Mouse (Mus musculus) liver, embryonic 14.5 days (tissue): ENCODE measurements at regions not wholly inside any gene's neighbourhood (a gene's known extent, or its start where the extent isn't known, plus 50 kb on each side); places are given as distances from the start of the nearest gene placed in this dataset.

Source experiments
- ATAC-seq: fragments of 200-750 bp; cut with Nextera tagmentation; 2 replicates; pipeline ENCODE4 v1.8.0; 2017; ENCODE audit warnings: moderate number of reproducible peaks, mild to moderate bottlenecking, moderate library complexity; ENCODE audit not compliant: insufficient read depth
- DNase-seq, 3 experiments: peaks; one replicate each; pipeline ENCODE4 v3.0.0-alpha.2; 2012 to 2013; ENCODE audit warnings: low read depth in 3 of 3, low spot score in 3 of 3
- H3K27ac ChIP-seq: fragments of 300-500 bp; sonication (generic); 2 replicates; pipeline ENCODE4 v1.5.1; 2014; ENCODE audit warnings: moderate library complexity, mild to moderate bottlenecking, control low read depth, inconsistent platforms
- H3K27me3 ChIP-seq: fragments of 300-500 bp; sonication (generic); 2 replicates; pipeline ENCODE4 v1.6.1; 2014; ENCODE audit warnings: mild to moderate bottlenecking, low read length, moderate library complexity; ENCODE audit not compliant: control insufficient read depth, insufficient read depth
- H3K36me3 ChIP-seq: fragments of 300-500 bp; sonication (generic); replicated peaks from 2 replicates; pipeline ENCODE4 v1.6.1; 2014; ENCODE audit warnings: low read depth; ENCODE audit not compliant: control insufficient read depth, insufficient read depth
- H3K4me1 ChIP-seq, 2 experiments: fragments of 200-500 bp in 1 of 2; fragments of 300-500 bp in 1 of 2; sonication (generic) in 1 of 2; replicated peaks; 2 replicates each; pipeline ENCODE4 v1.6.1; 2012 to 2014; ENCODE audit warnings: antibody characterized with exemption in 1 of 2, inconsistent platforms in 1 of 2, low read length in 1 of 2; ENCODE audit not compliant: control insufficient read depth in 2 of 2, insufficient read depth in 2 of 2
- H3K4me2 ChIP-seq: fragments of 300-500 bp; sonication (generic); 2 replicates; pipeline ENCODE4 v1.6.1; 2014; ENCODE audit warnings: low read depth, mild to moderate bottlenecking, control low read depth, moderate library complexity
- H3K4me3 ChIP-seq, 2 experiments: fragments of 200-500 bp in 1 of 2; fragments of 300-500 bp in 1 of 2; sonication (generic) in 1 of 2; 2 replicates each; pipeline ENCODE4 v1.5.1; 2012 to 2014; ENCODE audit warnings: low read depth in 2 of 2, low read length in 2 of 2, mild to moderate bottlenecking in 2 of 2, control low read depth in 1 of 2, inconsistent platforms in 1 of 2, moderate library complexity in 1 of 2; ENCODE audit not compliant: insufficient read depth in 1 of 2
- H3K9ac ChIP-seq: fragments of 300-500 bp; sonication (generic); replicated peaks from 2 replicates; pipeline ENCODE4 v1.6.1; 2014; ENCODE audit warnings: mild to moderate bottlenecking, control low read depth, moderate library complexity
- H3K9me3 ChIP-seq: fragments of 300-500 bp; sonication (generic); 2 replicates; pipeline ENCODE4 v1.6.1; 2016; ENCODE audit warnings: low read length, mixed read lengths; ENCODE audit not compliant: control insufficient read depth
- CTCF ChIP-seq: IDR thresholded peaks from 2 replicates; pipeline ENCODE4 v1.5.1; 2016; ENCODE audit warnings: antibody characterized with exemption, low read depth, control low read depth
- EP300 ChIP-seq: IDR thresholded peaks from 2 replicates; pipeline ENCODE4 v1.6.1; 2016; ENCODE audit warnings: antibody characterized with exemption, low read depth
- WGBS: fragments of 180-500 bp; shearing (Covaris S2); extraction: QIAGEN DNeasy Blood & Tissue Kit; methylation state at CpG from one replicate; pipeline ENCODE4 v1.1.7; 2014; ENCODE audit not compliant: insufficient replicate concordance; 5-methylcytosine and 5-hydroxymethylcytosine counted together

- TF ChIP-seq CTCF = no peak
- no peak for TF ChIP-seq EP300
- Histone ChIP-seq H3K9me3 (no peaks in the 10 kb centered on the region), H3K36me3 (no peaks in the 10 kb centered on the region), H3K27ac (no peak overlapping the region), H3K4me1 (no peaks in the 10 kb centered on the region), H3K9ac (no peak overlapping the region), H3K4me3 (no peak overlapping the region), H3K27me3 (no peaks in the 10 kb centered on the region), H3K4me2 (no peak overlapping the region)
- DNase-seq (no peak), ATAC-seq (no peak)
- 50% methylated on average over 3 of the region's 3 CpGs for WGBS
Measured at GRCm38 (mm10) chr11:38191437-38191836, 955.7 kb upstream of the Tenm2 start.

DNA sequence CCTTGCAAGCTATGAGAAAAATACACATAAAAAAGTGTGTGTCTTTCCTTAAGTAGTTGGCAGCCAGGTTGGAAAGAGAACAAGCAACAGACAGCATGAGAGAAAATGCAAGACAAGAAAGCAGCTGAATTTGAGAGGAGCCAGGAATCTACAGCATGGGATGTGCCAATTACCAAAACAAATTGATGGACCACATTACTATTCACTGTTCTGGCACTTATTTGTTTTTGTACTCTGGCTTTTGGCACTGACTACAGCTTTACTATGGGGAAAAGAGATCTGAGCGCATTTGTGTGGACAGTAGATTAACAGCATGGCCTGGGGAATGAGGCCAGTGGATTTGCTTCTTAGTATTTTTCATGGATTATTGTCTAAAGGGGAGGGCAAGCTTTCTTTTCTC lies 935.0 kb upstream of the Tenm2 start:
- WGBS = 55% methylated on average over 1 of the region's 1 CpGs
- no peak overlapping the region for H3K27ac ChIP-seq
- H3K27me3 ChIP-seq = no peaks in the 10 kb centered on the region
- no peak overlapping the region for H3K4me3 ChIP-seq
- TF ChIP-seq CTCF (no peak), EP300 (no peak)
- DNase-seq = no peak
- no peak overlapping the region for H3K4me2 ChIP-seq
- no peaks in the 10 kb centered on the region for H3K4me1 ChIP-seq
- ATAC-seq = no peak
- H3K9ac ChIP-seq = no peak overlapping the region
- no peaks in the 10 kb centered on the region for H3K9me3 ChIP-seq
- H3K36me3 ChIP-seq = no peaks in the 10 kb centered on the region

DNA sequence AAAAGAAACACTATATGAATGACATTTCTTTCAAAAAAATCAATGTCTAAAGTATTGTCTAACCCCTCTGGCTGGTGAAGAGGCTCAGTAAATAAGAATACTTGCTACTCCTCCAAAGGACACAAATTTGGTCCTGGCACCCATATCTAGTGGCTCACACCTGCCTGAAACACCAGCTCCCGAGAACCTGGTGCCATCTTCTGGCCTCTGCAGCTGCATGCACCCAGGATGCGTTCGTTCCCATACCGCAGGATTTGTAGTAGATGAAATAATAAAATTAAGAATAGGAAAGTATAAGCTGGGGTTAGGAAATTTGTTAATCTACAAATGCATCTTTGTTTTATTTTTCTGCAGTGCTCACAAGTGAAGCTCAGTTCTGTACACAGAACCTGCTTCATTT lies 922.5 kb upstream of the Tenm2 start:
- Histone ChIP-seq H3K9ac (no peak overlapping the region), H3K9me3 (no peaks in the 10 kb centered on the region; the same call in 1 of the 2 replicates), H3K4me1 (no peaks in the 10 kb centered on the region), H3K27ac (no peak overlapping the region), H3K36me3 (no peaks in the 10 kb centered on the region), H3K4me3 (no peak overlapping the region), H3K27me3 (no peaks in the 10 kb centered on the region), H3K4me2 (no peak overlapping the region)
- 73% methylated on average over 4 of the region's 4 CpGs for WGBS
- DNase-seq (no peak), ATAC-seq (no peak)
- TF ChIP-seq EP300 (no peak), CTCF (no peak)

- Histone ChIP-seq H3K9ac (no peak overlapping the region), H3K36me3 (no peaks in the 10 kb centered on the region), H3K4me3 (no peak overlapping the region), H3K4me2 (no peak overlapping the region), H3K27me3 (no peaks in the 10 kb centered on the region), H3K4me1 (no peaks in the 10 kb centered on the region), H3K9me3 (no peaks in the 10 kb centered on the region; the same call in 1 of the 2 replicates), H3K27ac (no peak overlapping the region)
- 69% methylated on average over 9 of the region's 9 CpGs for WGBS
- ATAC-seq (no peak), DNase-seq (no peak)
- TF ChIP-seq CTCF (no peak), EP300 (no peak)
Measured at GRCm38 (mm10) chr11:38156944-38157343, 921.2 kb upstream of the Tenm2 start.

- Histone ChIP-seq H3K4me2 (no peak overlapping the region), H3K27me3 (no peaks in the 10 kb centered on the region), H3K36me3 (no peaks in the 10 kb centered on the region), H3K9me3 (no peaks in the 10 kb centered on the region; the same call in 1 of the 2 replicates), H3K4me3 (no peak overlapping the region), H3K4me1 (no peaks in the 10 kb centered on the region), H3K27ac (no peak overlapping the region), H3K9ac (no peak overlapping the region)
- TF ChIP-seq CTCF = no peak
- TF ChIP-seq EP300 = no peak
- DNase-seq (no peak), ATAC-seq (no peak)
- 67% methylated on average over 2 of the region's 2 CpGs for WGBS
Measured at GRCm38 (mm10) chr11:38155706-38156105, 919.9 kb upstream of the Tenm2 start.

- Histone ChIP-seq H3K27ac (no peak overlapping the region), H3K9ac (no peak overlapping the region), H3K36me3 (no peaks in the 10 kb centered on the region), H3K4me3 (no peak overlapping the region), H3K4me2 (no peak overlapping the region), H3K9me3 (no peaks in the 10 kb centered on the region), H3K27me3 (no peaks in the 10 kb centered on the region), H3K4me1 (no peaks in the 10 kb centered on the region)
- ATAC-seq = no peak
- no peak for DNase-seq
- WGBS = 58% methylated on average over 2 of the region's 2 CpGs
- TF ChIP-seq CTCF (no peak), EP300 (no peak)
Measured at GRCm38 (mm10) chr11:38143436-38143835, 907.7 kb upstream of the Tenm2 start.
